Mouse (Mus musculus) brain, embryonic 14.5 days (tissue): ENCODE measurements around the gene Carmil2.

Experiments used
- CTCF ChIP-seq: fragments of 200-500 bp; IDR thresholded peaks from 2 replicates; pipeline ENCODE4 v1.5.1; 2012; ENCODE audit warnings: inconsistent platforms, mild to moderate bottlenecking, moderate library complexity, borderline replicate concordance; ENCODE audit not compliant: insufficient read depth, insufficient read length; ENCODE audit errors: extremely low read depth
- POLR2A ChIP-seq: fragments of 200-500 bp; IDR thresholded peaks from 2 replicates; pipeline ENCODE4 v1.6.1; 2012; ENCODE audit warnings: mild to moderate bottlenecking, inconsistent platforms, borderline replicate concordance; ENCODE audit not compliant: poor library complexity, insufficient read depth, insufficient read length, severe bottlenecking; ENCODE audit errors: extremely low read depth

- no peak for TF ChIP-seq CTCF
- peak; percentile 26; the same call in 1 of the 2 replicates for TF ChIP-seq POLR2A
Measured at GRCm38 (mm10) chr8:105707498-105708403, 21.7 kb downstream of the Carmil2 start, which contains the start of the genes 4933405L10Rik and Enkd1.
